In genomic region chr5:109466576-109467506, GRCm38 (mm10) we compare ENCODE assay signal across 10 mouse cellular contexts. TPM values are rescaled to one million over a fixed set of nuclear protein-coding genes. Genes with fewer than 3 reads are reported as not detected.
A peak's percentile ranks its signal among the peaks of the same experiment; 100 is the strongest.
DNase-seq lines count a peak whose midpoint lies in the region; ATAC-seq and TF ChIP-seq lines count a peak whose summit lies in the region.
"Had no signal": no experiment of that assay in that cellular context is flagged by ENCODE, and none has a peak within 500 bp of the region (broad histone marks: within the 10 kb centered on the region; RNA-seq: fewer than 3 reads in every experiment).

No protein-coding gene starts in this region.

- H3K27me3 ChIP-seq in heart, embryonic 12.5 days (replicated peaks) = no peaks in the 10 kb centered on the region
- no peaks in the 10 kb centered on the region for H3K27me3 ChIP-seq in heart, adult 2 months (ENCODE audit: control insufficient read depth, insufficient read depth, low read length)
- no peaks in the 10 kb centered on the region for H3K27me3 ChIP-seq in forebrain, postnatal 0 days (ENCODE audit: insufficient read depth, low read length)
- no peaks in the 10 kb centered on the region for H3K27me3 ChIP-seq in kidney, postnatal 0 days (ENCODE audit: insufficient read depth, low read length)
- H3K27me3 ChIP-seq in liver, embryonic 16.5 days (ENCODE audit: control insufficient read depth, insufficient read depth, low read depth, low read length) = no peaks in the 10 kb centered on the region
- H3K27me3 ChIP-seq: Patski had no signal

- no peak overlapping the region for H3K27ac ChIP-seq in heart, embryonic 12.5 days (ENCODE audit: poor library complexity, severe bottlenecking)
- H3K27ac ChIP-seq in heart, adult 2 months = no peak overlapping the region
- no peak overlapping the region for H3K27ac ChIP-seq in forebrain, postnatal 0 days (ENCODE audit: low read depth, low read length)
- H3K27ac ChIP-seq in kidney, postnatal 0 days = no peak overlapping the region
- no peak overlapping the region for H3K27ac ChIP-seq in liver, embryonic 16.5 days (ENCODE audit: low read length)

- no peak for DNase-seq in heart, adult 2 months
- peak; percentile 1 for DNase-seq in brain, adult 2 months (ENCODE audit: low read depth, low spot score)
- DNase-seq in forebrain, postnatal 0 days = peak; percentile 3
- peak; percentile 61 for DNase-seq in kidney, postnatal 0 days (ENCODE audit: low spot score)
- DNase-seq in right cerebral cortex, postnatal 14 days = peak; percentile 6
- DNase-seq in urinary bladder, adult 2 months (ENCODE audit: low spot score) = no peak

- peak overlapping the region; percentile 62 for H3K9ac ChIP-seq in heart, embryonic 12.5 days
- no peak overlapping the region for H3K9ac ChIP-seq in heart, adult 2 months (ENCODE audit: low read depth, low read length)
- no peak overlapping the region for H3K9ac ChIP-seq in forebrain, postnatal 0 days
- H3K9ac ChIP-seq in kidney, postnatal 0 days (ENCODE audit: low read depth, low read length) = no peak overlapping the region
- H3K9ac ChIP-seq in liver, embryonic 16.5 days (ENCODE audit: low read depth, low read length) = no peak overlapping the region

- H3K4me2 ChIP-seq in heart, embryonic 12.5 days = peak overlapping the region; percentile 57
- no peak overlapping the region for H3K4me2 ChIP-seq in forebrain, postnatal 0 days (ENCODE audit: low read depth)
- H3K4me2 ChIP-seq in kidney, postnatal 0 days (ENCODE audit: low read length) = peak overlapping the region; percentile 40
- H3K4me2 ChIP-seq in liver, embryonic 16.5 days (ENCODE audit: low read depth, low read length) = peak overlapping the region; percentile 17; the same call in 1 of the 2 replicates

- ATAC-seq in heart, embryonic 12.5 days (ENCODE audit: insufficient number of reproducible peaks, low FRiP score) = peak; percentile 53; the same call in 1 of the 2 replicates
- no peak for ATAC-seq in forebrain, postnatal 0 days
- peak; percentile 90 for ATAC-seq in kidney, postnatal 0 days (replicated peaks; ENCODE audit: low FRiP score, low read depth)
- peak; percentile 48; the same call in 1 of the 2 replicates for ATAC-seq in liver, embryonic 16.5 days (ENCODE audit: low read depth)
- ATAC-seq: Patski had no signal

- H3K4me1 ChIP-seq in heart, embryonic 12.5 days (replicated peaks) = no peaks in the 10 kb centered on the region
- H3K4me1 ChIP-seq in heart, adult 2 months (ENCODE audit: control insufficient read depth, insufficient read depth, low read length) = no peaks in the 10 kb centered on the region
- H3K4me1 ChIP-seq in forebrain, postnatal 0 days (ENCODE audit: insufficient read depth) = no peaks in the 10 kb centered on the region
- H3K4me1 ChIP-seq in kidney, postnatal 0 days (replicated peaks; ENCODE audit: insufficient read depth, low read length) = no peaks in the 10 kb centered on the region
- no peaks in the 10 kb centered on the region for H3K4me1 ChIP-seq in liver, embryonic 16.5 days (ENCODE audit: control insufficient read depth, low read depth, low read length)

- intact Hi-C loops in heart, adult 2 months (cut with DNase I) = no loop called here

- TF ChIP-seq CTCF in heart, adult 2 months (IDR thresholded peaks at IDR 0.05) = no peak
- no peak for TF ChIP-seq CTCF in forebrain, postnatal 0 days (IDR thresholded peaks at IDR 0.05; ENCODE audit: low read depth)
- no peak for TF ChIP-seq CTCF in kidney, postnatal 0 days (IDR thresholded peaks at IDR 0.05; ENCODE audit: low read depth)

- H3K4me3 ChIP-seq in heart, embryonic 12.5 days = peak overlapping the region; percentile 50
- H3K4me3 ChIP-seq in heart, adult 2 months = no peak overlapping the region
- no peak overlapping the region for H3K4me3 ChIP-seq in forebrain, postnatal 0 days (ENCODE audit: low read depth, low read length)
- H3K4me3 ChIP-seq in kidney, postnatal 0 days (replicated peaks; ENCODE audit: low read depth, low read length) = peak overlapping the region; percentile 25
- H3K4me3 ChIP-seq in liver, embryonic 16.5 days (ENCODE audit: low read depth, low read length) = peak overlapping the region; percentile 13; the same call in 1 of the 2 replicates

- TF ChIP-seq EP300 in heart, adult 2 months (IDR thresholded peaks at IDR 0.05; ENCODE audit: insufficient read depth, low read depth, low read length) = no peak

- no peak for TF ChIP-seq POLR2A in heart, adult 2 months (IDR thresholded peaks at IDR 0.05; ENCODE audit: insufficient read depth, low read depth, low read length)

- no peaks in the 10 kb centered on the region for H3K36me3 ChIP-seq in heart, embryonic 12.5 days
- no peaks in the 10 kb centered on the region for H3K36me3 ChIP-seq in heart, adult 2 months (ENCODE audit: control insufficient read depth, insufficient read depth, low read length)
- no peaks in the 10 kb centered on the region for H3K36me3 ChIP-seq in forebrain, postnatal 0 days (ENCODE audit: insufficient read depth)
- H3K36me3 ChIP-seq in kidney, postnatal 0 days (ENCODE audit: insufficient read depth, low read length) = no peaks in the 10 kb centered on the region
- H3K36me3 ChIP-seq in liver, embryonic 16.5 days (ENCODE audit: control insufficient read depth, insufficient read depth) = no peaks in the 10 kb centered on the region

- H3K9me3 ChIP-seq in heart, embryonic 12.5 days (replicated peaks) = peaks cover 8% of the 10 kb centered on the region; the same call in 1 of the 2 replicates
- 0 out of 2 replicates have a peak, but pooled peaks cover 4% of the 10 kb centered on the region for H3K9me3 ChIP-seq in forebrain, postnatal 0 days (ENCODE audit: low read length)
- H3K9me3 ChIP-seq in kidney, postnatal 0 days (replicated peaks; ENCODE audit: low read length) = no peaks in the 10 kb centered on the region
- H3K9me3 ChIP-seq in liver, embryonic 16.5 days (replicated peaks; ENCODE audit: control insufficient read depth, low read length) = no peaks in the 10 kb centered on the region

- 20% methylated on average over 20 of the region's 21 CpGs for WGBS in heart, embryonic 12.5 days
- WGBS in heart, adult 2 months = 21% methylated on average over 20 of the region's 21 CpGs
- 34% methylated on average over 18 of the region's 21 CpGs for WGBS in forebrain, postnatal 0 days
- 22% methylated on average over 20 of the region's 21 CpGs for WGBS in kidney, postnatal 0 days
- WGBS in liver, embryonic 16.5 days (ENCODE audit: insufficient replicate concordance) = 20% methylated on average over 17 of the region's 21 CpGs

- H3K79me2 ChIP-seq in heart, adult 2 months (replicated peaks; ENCODE audit: control insufficient read depth, insufficient read depth, low read length) = no peaks in the 10 kb centered on the region

RNA-seq across cellular contexts. Expression of gene Vmn2r17, which starts 47.4 kb away (rescaled TPM):
- polyA plus RNA-seq in heart, embryonic 12.5 days (2016; fragmentation: Nextera tagmentation; extraction: Ambion mirVana) = not detected in 2 replicates
- not detected for total RNA-seq in heart, adult 2 months (2021)
- not detected in 2 replicates for polyA plus RNA-seq in heart, adult 2 months (2012; rRNA removed)
- not detected in 2 replicates for total RNA-seq in forebrain, postnatal 0 days (2014; rRNA removed)
- not detected in 2 replicates for polyA plus RNA-seq in forebrain, postnatal 0 days (2015; fragmentation: Nextera tagmentation; extraction: Ambion mirVana)
- polyA plus RNA-seq in kidney, postnatal 0 days (2015; fragmentation: Nextera tagmentation; extraction: Ambion mirVana) = not detected in 2 replicates
- polyA plus RNA-seq in liver, embryonic 16.5 days (2015; fragmentation: Nextera tagmentation; extraction: Ambion mirVana) = not detected in 2 replicates
- polyA plus RNA-seq in urinary bladder, adult 2 months (2012; rRNA removed) = not detected in 2 replicates
- total RNA-seq: layer of hippocampus, postnatal 36 days had no signal
- polyA plus RNA-seq: Patski had no signal

Comparison
In these comparisons a context has a peak if more than half of its experiments do, and no peak if none do; other contexts are left out.
1. H3K4me3 ChIP-seq: peak in heart, embryonic 12.5 days (single experiment), kidney, postnatal 0 days (single experiment) and liver, embryonic 16.5 days (single experiment); none in heart, adult 2 months (single experiment) and forebrain, postnatal 0 days (single experiment).
2. DNase-seq: peak in brain, adult 2 months (single experiment), forebrain, postnatal 0 days (single experiment), kidney, postnatal 0 days (single experiment) and right cerebral cortex, postnatal 14 days (single experiment); none in heart, adult 2 months (0 of 2) and urinary bladder, adult 2 months (single experiment).